Mouse (Mus musculus): ENCODE data around the gene BC049352.

DNA sequence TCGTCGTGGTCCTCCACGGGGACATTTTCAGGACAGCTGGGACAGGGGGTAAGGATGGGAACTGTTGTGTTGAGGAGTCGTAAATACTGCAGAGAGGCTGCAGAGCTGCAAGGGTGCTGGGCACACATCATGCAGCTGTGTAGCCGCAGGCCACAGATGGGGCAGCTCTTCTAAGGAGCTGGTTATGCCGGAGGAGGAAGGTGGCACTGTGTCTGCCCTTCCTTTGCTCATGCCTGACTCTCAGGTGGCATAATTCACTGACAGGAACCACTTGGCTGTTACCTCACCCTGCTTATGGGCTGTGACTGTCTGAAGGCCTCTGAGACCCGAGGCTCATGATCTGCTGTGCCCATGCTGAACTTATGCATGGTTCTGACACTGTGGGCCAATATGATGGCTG is 68.5 kb downstream of the BC049352 start:
- TF ChIP-seq CTCF (IDR thresholded peaks at IDR 0.05; ENCODE audit: insufficient read depth, low read depth, low read length) (no peak), POLR2A (IDR thresholded peaks at IDR 0.05; ENCODE audit: insufficient read depth, low read depth, low read length) (no peak)

All from olfactory bulb, adult 2 months (tissue).